Mouse (Mus musculus): Measurements from ENCODE around the gene Bdnf. TPM values are rescaled to one million over a fixed set of nuclear protein-coding genes. Genes with fewer than 3 reads are reported as not detected.

Gene Bdnf
- polyA plus RNA-seq, 3 experiments from 2014 or later: not detected

- no peak for ATAC-seq
Measured at GRCm38 (mm10) chr2:109706524-109706923, 32.0 kb downstream of the Bdnf start.

DNA sequence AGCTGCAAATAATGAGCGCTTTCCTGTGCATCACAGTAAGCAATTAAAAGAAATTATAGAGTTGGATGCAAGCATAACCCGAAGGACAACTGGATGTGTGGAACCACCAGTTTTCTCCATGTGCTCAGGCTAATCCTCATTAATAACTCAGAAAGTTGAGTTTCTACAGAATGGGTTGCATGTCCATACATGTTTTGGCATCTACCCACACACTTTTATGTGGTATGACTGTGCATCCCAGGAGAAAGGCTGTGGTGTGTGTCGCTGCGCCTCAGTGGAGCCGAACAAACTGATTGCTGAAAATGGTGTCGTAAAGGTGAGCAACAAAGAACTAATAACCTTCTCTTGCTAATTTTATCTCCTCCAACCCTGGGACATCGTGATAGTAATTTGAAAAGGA lies 34.8 kb downstream of the Bdnf start:
- no peak for ATAC-seq

DNA sequence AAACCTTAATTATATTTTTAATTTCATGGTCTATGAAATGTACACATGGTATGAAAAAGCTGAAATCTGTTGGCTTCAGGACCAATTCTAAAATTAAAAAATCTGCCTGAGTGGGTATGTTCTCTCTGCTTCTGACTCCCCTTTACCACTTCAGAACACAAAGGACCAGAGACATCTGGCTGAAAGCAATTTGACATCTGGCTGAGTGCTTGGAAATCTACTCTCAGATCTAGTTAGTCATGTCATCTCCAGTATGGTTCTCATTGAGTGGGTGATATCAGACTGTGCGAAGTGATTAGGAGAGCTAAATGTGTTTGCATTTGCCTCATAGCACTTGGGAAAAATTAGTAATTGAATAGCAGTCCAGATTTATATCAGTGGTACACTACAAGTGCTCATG lies 36.5 kb downstream of the Bdnf start:
- ATAC-seq: no peak

GRCm38 (mm10) chr2:109725261-109725660 lies 50.8 kb downstream of the Bdnf start:
- ATAC-seq: no peak

DNA sequence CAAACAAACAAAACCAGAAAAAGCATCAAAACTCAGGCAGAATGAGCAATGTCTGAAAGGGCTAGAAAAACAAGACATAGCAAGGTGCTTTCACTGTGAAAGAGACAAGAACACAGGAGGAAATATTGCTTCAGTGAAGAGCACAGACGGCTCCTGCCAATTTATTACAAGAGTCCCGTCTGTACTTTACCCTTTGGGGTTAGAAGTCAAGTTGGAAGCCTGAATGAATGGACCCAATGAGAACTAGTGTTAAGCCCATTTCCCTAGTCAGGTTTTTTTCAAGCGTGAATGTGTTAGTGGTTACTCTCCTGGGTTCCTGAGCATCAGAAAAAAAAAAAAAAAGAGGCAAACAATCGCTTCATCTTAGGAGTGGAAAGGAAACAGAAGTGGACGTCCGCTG lies 51.3 kb downstream of the Bdnf start:
- no peak for ATAC-seq

- ATAC-seq: no peak
Measured at GRCm38 (mm10) chr2:109729221-109729620, 54.7 kb downstream of the Bdnf start.

DNA sequence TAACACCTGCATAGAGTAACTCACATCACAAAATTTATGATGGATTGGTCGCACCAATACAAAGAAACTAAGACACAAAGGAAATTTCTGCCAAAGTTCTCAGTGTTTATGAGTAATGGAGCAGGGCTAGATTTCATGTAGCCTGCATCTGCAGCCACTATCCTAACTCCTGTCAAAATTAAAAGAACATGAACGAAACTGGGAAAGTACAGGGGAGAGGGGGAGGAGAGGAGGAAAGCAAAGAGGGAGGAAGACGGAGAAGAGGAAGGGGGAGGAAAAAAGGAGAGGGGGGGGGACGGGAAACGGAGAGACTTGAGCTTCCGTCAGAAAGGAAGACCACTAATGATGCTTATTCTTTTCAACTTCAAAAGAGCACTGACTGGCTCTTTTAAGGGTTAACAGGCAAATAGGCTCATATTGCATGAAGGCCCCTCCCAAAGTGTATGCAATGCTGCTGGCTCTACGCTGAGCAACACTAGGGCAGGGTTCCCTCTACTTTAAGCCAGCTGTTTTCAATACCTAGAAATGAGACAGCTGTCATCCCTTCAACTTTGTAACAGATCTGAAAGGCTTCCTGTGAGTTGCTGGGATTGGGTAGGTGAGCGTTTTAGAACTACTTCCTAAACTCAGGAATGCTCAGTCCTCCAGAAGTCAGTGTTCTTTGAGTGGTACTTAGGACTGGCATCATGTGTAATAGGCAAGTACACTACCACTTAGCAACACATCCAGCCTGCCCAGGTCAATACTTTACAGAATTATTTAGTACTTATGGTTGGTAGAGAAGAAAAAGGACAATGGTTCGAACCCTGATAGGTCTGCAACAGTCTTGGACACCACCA lies 58.9 kb downstream of the Bdnf start:
- no peak for ATAC-seq

DNA sequence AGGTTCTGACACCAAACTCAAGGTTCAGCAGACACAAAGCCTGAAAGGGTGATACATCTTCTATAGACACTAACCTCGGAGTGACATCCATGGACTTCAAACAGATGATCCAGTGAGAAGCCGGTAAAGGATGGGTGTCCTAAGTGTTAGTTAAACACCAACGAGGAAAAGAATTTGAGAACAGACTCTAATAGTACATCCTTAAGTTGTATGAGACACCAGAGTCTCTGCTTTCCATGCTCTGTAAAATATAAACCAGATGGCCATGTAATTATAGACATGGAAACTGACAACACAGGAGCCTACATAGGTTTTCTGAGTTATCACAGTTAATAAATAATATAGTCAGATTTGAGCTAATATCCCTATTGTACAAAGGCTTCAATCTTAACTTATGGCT lies 59.7 kb downstream of the Bdnf start:
- ATAC-seq: no peak

DNA sequence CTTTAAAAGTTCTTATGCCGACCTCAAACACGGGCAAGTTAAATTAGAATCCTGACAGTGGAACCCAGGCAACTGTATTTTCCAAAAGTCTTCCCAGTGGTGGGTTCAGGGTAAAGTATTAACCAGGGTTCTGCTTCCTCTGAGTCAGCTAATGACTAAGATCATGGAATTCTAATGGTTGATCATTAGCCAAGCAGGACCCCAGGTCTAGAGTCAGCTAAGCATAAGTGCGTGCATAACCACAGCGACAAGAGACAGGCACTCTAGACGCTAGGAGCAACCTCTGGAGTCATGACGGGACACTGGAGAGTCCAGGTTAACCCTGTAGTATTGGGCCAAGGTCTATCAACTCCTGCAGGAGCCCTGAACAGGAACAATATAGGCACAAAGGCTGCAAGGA lies 60.2 kb downstream of the Bdnf start:
- ATAC-seq: no peak

- ATAC-seq: no peak
Measured at GRCm38 (mm10) chr2:109735347-109735746, 60.8 kb downstream of the Bdnf start.

DNA sequence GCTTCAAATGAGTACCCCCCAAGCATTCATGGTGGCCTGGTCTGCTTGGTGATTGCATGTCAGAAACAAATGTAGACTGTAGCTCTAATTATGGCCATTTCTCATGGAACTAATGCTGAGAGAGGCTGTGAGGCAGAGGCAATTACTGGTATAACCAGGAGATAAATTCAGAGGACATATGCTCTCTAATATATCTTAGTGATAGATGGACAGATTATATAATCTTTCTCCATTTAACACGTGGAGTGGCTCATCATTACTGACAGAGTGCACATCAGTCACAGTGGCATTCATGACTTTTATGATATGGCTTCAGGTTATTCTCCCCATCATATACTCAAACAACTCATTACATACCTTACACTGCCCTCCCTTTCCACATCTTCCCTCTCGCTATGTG lies 61.8 kb downstream of the Bdnf start:
- ATAC-seq: no peak

DNA sequence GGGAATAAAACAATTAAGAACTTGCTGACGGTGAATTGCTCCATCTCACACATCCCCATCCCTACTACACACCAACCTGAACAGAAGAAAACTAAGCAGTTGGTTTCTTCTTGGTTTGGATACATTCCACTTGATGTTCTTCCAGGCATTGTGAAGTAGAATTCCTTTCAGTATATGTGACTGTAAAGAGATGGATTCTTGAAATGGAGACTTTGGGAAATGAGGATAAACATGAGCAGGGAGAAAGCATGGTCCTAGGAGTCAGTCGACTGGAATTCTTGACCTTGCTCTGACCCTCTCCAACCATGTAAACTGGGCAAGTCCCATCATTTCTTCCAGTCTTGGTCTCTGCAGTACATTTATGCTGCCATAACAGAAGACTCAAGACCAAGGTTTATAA lies 63.8 kb downstream of the Bdnf start:
- ATAC-seq: no peak

DNA sequence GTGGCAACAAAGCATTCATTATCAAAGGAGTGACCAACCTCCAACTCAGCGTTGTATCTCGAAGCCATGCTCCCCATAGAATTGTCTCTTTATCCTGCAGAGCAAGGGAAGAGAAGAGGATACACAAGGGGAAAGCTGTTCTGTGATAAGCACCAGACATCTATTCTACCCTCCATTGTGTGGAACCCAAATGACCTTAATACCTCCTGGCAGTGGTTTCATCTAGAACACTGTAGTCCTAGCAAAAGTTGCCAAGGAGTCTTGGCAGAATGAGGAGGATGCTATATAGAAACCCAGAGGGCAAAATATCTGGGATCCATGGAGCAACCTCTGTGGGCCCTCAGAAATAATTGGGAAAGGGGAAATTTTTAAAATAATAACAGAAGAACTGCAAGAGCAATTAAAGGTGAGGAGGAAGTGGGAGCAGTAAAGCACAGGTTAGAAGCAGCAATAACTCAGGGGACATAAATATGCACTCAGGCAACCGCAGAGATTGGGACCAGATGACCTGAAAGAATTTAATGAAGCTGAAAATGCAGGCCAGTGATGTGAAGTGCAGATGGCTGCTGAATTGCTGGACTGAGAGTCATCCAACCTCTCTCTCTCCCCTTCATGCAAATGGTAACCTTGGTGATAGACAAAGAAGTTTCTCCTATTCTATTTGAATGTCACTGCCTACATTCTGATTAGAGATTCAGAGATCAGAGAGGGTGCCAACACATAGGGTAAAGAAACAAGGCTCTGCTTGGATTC lies 68.9 kb downstream of the Bdnf start:
- ATAC-seq: no peak

DNA sequence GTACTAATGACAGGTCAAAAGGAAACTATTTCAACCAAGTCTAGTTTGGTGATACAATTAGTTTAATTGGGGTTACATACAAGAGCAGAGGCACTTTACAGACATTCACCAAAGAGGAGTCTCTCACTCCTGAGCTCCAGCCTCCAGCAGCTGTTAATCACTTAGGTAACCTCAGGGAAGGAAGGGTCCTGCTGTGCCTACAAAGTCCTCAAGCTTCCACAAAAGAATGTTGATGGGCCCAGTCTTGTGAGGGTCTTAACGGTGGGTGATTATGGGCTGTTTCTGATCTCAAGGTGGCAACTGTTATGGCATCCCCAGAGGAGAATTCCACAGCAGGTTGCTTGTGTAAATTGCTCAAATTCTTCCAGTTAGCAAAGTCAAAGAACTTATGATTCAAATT lies 71.7 kb downstream of the Bdnf start:
- no peak for ATAC-seq

DNA sequence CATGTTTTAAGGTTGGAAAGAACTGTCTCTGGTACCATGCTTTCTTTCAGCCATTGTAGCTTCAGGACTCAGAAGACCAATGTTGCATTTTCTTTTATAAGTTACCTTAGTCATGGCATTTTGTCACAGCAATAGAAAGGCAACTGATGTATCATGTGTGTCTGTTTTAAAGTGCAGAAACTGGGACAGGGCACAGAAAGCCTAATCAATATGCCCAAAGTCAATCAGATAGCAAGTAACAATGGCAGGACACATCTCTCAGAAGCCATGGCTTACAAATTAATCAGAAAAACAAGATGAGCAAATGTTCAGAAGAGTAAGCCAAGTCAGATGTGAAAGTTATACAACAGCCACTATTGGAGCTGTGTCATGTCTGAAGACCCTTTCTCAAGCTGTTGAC lies 73.9 kb downstream of the Bdnf start:
- no peak for ATAC-seq

DNA sequence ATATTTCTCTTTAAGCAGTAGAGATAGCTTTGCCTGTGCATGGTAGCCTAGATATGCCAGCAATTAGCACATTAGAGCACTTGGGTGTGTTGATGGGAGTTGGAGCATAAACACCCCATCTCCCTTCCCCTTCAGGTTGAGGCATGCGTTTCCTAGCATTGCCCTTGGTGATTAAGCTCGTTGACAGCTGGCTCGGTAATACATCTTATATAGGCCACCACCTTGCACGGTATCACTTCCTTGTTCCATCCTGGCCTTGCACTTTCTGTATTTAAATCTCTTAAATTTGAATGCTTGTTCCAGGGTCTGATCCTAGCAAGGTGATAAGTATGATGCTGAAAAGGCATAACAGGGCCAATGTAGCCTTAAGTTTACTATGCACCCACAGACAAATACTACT lies 74.3 kb downstream of the Bdnf start:
- ATAC-seq: no peak

DNA sequence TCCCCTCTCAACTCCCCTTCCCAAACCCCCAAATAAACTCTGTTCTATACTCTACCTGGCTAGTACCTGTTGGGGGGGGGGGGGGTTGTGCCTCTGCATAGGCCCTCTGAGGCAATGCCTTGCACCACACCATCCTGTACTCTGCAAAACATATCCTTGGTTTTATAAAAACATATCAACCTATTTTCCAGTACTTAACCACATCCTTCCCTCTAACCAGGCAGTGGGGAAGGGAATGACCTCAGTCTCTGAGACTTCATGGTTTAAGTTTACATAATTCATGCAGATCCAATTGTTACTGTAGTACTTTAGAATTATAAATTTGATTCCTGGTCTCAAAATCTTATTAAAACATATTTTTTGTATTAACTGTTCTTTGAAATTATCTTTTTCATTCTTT lies 75.5 kb downstream of the Bdnf start:
- ATAC-seq: no peak

- no peak for ATAC-seq
Measured at GRCm38 (mm10) chr2:109750484-109750883, 76.0 kb downstream of the Bdnf start.

- no peak for ATAC-seq
Measured at GRCm38 (mm10) chr2:109756305-109756704, 81.8 kb downstream of the Bdnf start.

GRCm38 (mm10) chr2:109766772-109767171 lies 92.3 kb downstream of the Bdnf start:
- no peak for ATAC-seq

GRCm38 (mm10) chr2:109768814-109769213 lies 94.3 kb downstream of the Bdnf start:
- no peak for ATAC-seq

GRCm38 (mm10) chr2:109776374-109776773 lies 101.9 kb downstream of the Bdnf start:
- ATAC-seq: no peak

Data from inflammation-experienced regulatory T-cells, adult 6 months (primary cell).